Mouse (Mus musculus): ENCODE results near the gene Gm5150. TPM values are rescaled to one million over a fixed set of nuclear protein-coding genes. Genes with fewer than 3 reads are reported as not detected.
A peak's percentile ranks its signal among the peaks of the same experiment; 100 is the strongest.
"Not testable (repeated sequence)": the region's sequence is repeated elsewhere in the genome, so short reads cannot be mapped to it uniquely, and the experiment has no call there.

Gene Gm5150
- total and polyA plus RNA-seq, 3 experiments = not detected

GRCm38 (mm10) chr3:16024988-16025387 is 18.8 kb upstream of the Gm5150 start:
- in situ Hi-C loops (cut with MboI; ENCODE audit: low pct_ligation_motif_present, low pct_unique_long_range_greater_than_20kb, low sequenced_read_pairs) = loop anchor here (25.0 kb wide), 1 partner anchor 738 kb away; no protein-coding TSS in a partner anchor
- H3K9me3 ChIP-seq (replicated peaks; ENCODE audit: low read length); DNase-seq (ENCODE audit: extremely low read depth); H3K79me2 ChIP-seq (replicated peaks; ENCODE audit: control insufficient read depth, extremely low read depth, insufficient read depth, poor library complexity, severe bottlenecking); H3K4me1 ChIP-seq (ENCODE audit: control insufficient read depth in 1 of 2, insufficient read depth in 2 of 2); H3K27me3 ChIP-seq (replicated peaks); H3K4me3 ChIP-seq (replicated peaks in 1 of 3; ENCODE audit: low read depth in 2 of 3, low read length in 2 of 3, poor library complexity in 1 of 3); H3K9ac ChIP-seq (ENCODE audit: insufficient read depth, low read depth); H3K4me2 ChIP-seq (ENCODE audit: insufficient read depth, low read depth, poor library complexity, severe bottlenecking); H3K36me3 ChIP-seq (replicated peaks in 1 of 2; ENCODE audit: control insufficient read depth in 1 of 2, insufficient read depth in 1 of 2, low read length in 1 of 2); H3K27ac ChIP-seq (ENCODE audit: insufficient read depth, low read depth); dilution Hi-C loops (cut with MboI; ENCODE audit: extremely low pct_ligation_motif_present, extremely low pct_unique_long_range_greater_than_20kb, low sequenced_read_pairs): not testable (repeated sequence)
- TF ChIP-seq NRF1 (IDR thresholded peaks at IDR 0.05; ENCODE audit: low read depth, low read length) = peak; percentile 65
- peak in 1 of 2 experiments; percentile 55; a peak in 3 of 4 replicates for TF ChIP-seq CTCF (conservative IDR thresholded peaks at IDR 0.05 in 1 of 2, IDR thresholded peaks at IDR 0.05 in 1 of 2; ENCODE audit: low read depth in 2 of 2, low read length in 2 of 2)
- TF ChIP-seq SMC3 (IDR thresholded peaks at IDR 0.05; ENCODE audit: low read depth, low read length) = peak; percentile 50
- peak; percentile 40 for TF ChIP-seq RAD21 (IDR thresholded peaks at IDR 0.05; ENCODE audit: low read depth, low read length)

DNA sequence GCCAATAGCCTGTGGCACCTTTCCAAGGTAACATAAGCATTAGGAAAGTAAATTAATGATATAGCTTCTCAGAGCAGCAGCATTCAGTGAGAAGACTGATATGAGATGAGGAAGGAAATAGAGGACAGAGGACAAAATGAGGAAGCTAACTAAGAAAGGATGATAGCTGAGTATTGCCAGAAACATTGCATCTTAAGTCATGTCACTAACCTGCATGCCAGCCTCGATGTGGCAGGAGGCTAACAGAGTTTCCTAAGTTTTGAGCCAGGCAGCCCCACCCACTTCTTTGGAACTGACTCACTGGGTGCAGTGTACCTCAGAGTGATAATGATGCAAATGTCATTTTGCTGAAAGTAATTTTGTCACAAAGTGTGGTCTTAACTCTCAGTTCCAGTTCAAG is 16.0 kb upstream of the Gm5150 start:
- Histone ChIP-seq H3K4me2 (ENCODE audit: insufficient read depth, low read depth, poor library complexity, severe bottlenecking) (no peak overlapping the region), H3K9ac (ENCODE audit: insufficient read depth, low read depth) (no peak overlapping the region), H3K79me2 (replicated peaks; ENCODE audit: control insufficient read depth, extremely low read depth, insufficient read depth, poor library complexity, severe bottlenecking) (no peaks in the 10 kb centered on the region), H3K27me3 (replicated peaks) (no peaks in the 10 kb centered on the region), H3K36me3 (replicated peaks in 1 of 2; ENCODE audit: control insufficient read depth in 1 of 2, insufficient read depth in 1 of 2, low read length in 1 of 2) (no peaks in the 10 kb centered on the region), H3K9me3 (replicated peaks; ENCODE audit: low read length) (no peaks in the 10 kb centered on the region), H3K4me3 (replicated peaks in 1 of 3; ENCODE audit: low read depth in 2 of 3, low read length in 2 of 3, poor library complexity in 1 of 3) (no peak overlapping the region), H3K4me1 (ENCODE audit: control insufficient read depth in 1 of 2, insufficient read depth in 2 of 2) (peaks cover 0 to 4% of the 10 kb centered on the region in 2 experiments; a peak in 2 of 4 replicates), H3K27ac (ENCODE audit: insufficient read depth, low read depth) (no peak overlapping the region)
- DNase-seq (ENCODE audit: extremely low read depth) = no peak
- no peak for TF ChIP-seq POLR2A (IDR thresholded peaks at IDR 0.05; ENCODE audit: low read depth, low read length)
- no peak for TF ChIP-seq MAX (IDR thresholded peaks at IDR 0.05; ENCODE audit: low read length)
- TF ChIP-seq KAT2A (IDR thresholded peaks at IDR 0.05; ENCODE audit: insufficient replicate concordance, low read length) = no peak
- TF ChIP-seq JUN (IDR thresholded peaks at IDR 0.05; ENCODE audit: insufficient read depth, low read depth, low read length) = no peak
- TF ChIP-seq ZC3H11A (IDR thresholded peaks at IDR 0.05; ENCODE audit: low read depth, low read length) = no peak
- TF ChIP-seq ZMIZ1 (IDR thresholded peaks at IDR 0.05; ENCODE audit: low read depth, low read length) = no peak
- TF ChIP-seq RCOR1 (conservative IDR thresholded peaks at IDR 0.05; ENCODE audit: low read depth, low read length) = no peak
- TF ChIP-seq MEF2A (IDR thresholded peaks at IDR 0.05; ENCODE audit: borderline replicate concordance, low read depth, low read length) = no peak
- no peak for TF ChIP-seq PAX5 (IDR thresholded peaks at IDR 0.05; ENCODE audit: low read length)
- no peak for TF ChIP-seq TCF12 (IDR thresholded peaks at IDR 0.05; ENCODE audit: low read depth, low read length)
- TF ChIP-seq IRF4 (IDR thresholded peaks at IDR 0.05; ENCODE audit: low read depth, low read length) = no peak
- TF ChIP-seq CTCF (conservative IDR thresholded peaks at IDR 0.05 in 1 of 2, IDR thresholded peaks at IDR 0.05 in 1 of 2; ENCODE audit: low read depth in 2 of 2, low read length in 2 of 2) = no peak
- TF ChIP-seq TBP (conservative IDR thresholded peaks at IDR 0.05; ENCODE audit: low read depth, low read length) = no peak
- TF ChIP-seq MYC (IDR thresholded peaks at IDR 0.05; ENCODE audit: low read depth, low read length) = no peak
- no peak for TF ChIP-seq ETS1 (conservative IDR thresholded peaks at IDR 0.05; ENCODE audit: low read depth, low read length)
- TF ChIP-seq EP300 (IDR thresholded peaks at IDR 0.05; ENCODE audit: low read length) = no peak
- TF ChIP-seq ELF1 (IDR thresholded peaks at IDR 0.05; ENCODE audit: low read depth, low read length) = no peak
- no peak for TF ChIP-seq BHLHE40 (IDR thresholded peaks at IDR 0.05; ENCODE audit: low read depth, low read length)
- in situ Hi-C loops (cut with MboI; ENCODE audit: low pct_ligation_motif_present, low pct_unique_long_range_greater_than_20kb, low sequenced_read_pairs) = no loop called here
- dilution Hi-C loops (cut with MboI; ENCODE audit: extremely low pct_ligation_motif_present, extremely low pct_unique_long_range_greater_than_20kb, low sequenced_read_pairs) = no loop called here

- H3K36me3 ChIP-seq (replicated peaks in 1 of 2; ENCODE audit: control insufficient read depth in 1 of 2, insufficient read depth in 1 of 2, low read length in 1 of 2); dilution Hi-C loops (cut with MboI; ENCODE audit: extremely low pct_ligation_motif_present, extremely low pct_unique_long_range_greater_than_20kb, low sequenced_read_pairs); H3K4me2 ChIP-seq (ENCODE audit: insufficient read depth, low read depth, poor library complexity, severe bottlenecking); H3K4me1 ChIP-seq (ENCODE audit: control insufficient read depth in 1 of 2, insufficient read depth in 2 of 2); H3K79me2 ChIP-seq (replicated peaks; ENCODE audit: control insufficient read depth, extremely low read depth, insufficient read depth, poor library complexity, severe bottlenecking); H3K4me3 ChIP-seq (replicated peaks in 1 of 3; ENCODE audit: low read depth in 2 of 3, low read length in 2 of 3, poor library complexity in 1 of 3); H3K9ac ChIP-seq (ENCODE audit: insufficient read depth, low read depth); H3K27ac ChIP-seq (ENCODE audit: insufficient read depth, low read depth); DNase-seq (ENCODE audit: extremely low read depth); H3K9me3 ChIP-seq (replicated peaks; ENCODE audit: low read length); H3K27me3 ChIP-seq (replicated peaks); in situ Hi-C loops (cut with MboI; ENCODE audit: low pct_ligation_motif_present, low pct_unique_long_range_greater_than_20kb, low sequenced_read_pairs): not testable (repeated sequence)
Observed at GRCm38 (mm10) chr3:16014456-16014855, 8.2 kb upstream of the Gm5150 start.

Data from CH12.LX (cell line).